Mouse (Mus musculus) cortical plate, adult 2 months (tissue): ENCODE measurements at regions not wholly inside any gene's neighbourhood (a gene's known extent, or its start where the extent isn't known, plus 50 kb on each side); places are given as distances from the start of the nearest gene placed in this dataset.

ENCODE experiments used
- CTCF ChIP-seq: fragments of 200-500 bp; IDR thresholded peaks from 2 replicates; pipeline ENCODE4 v1.5.1; 2011; ENCODE audit warnings: mild to moderate bottlenecking, control low read depth, low read length; ENCODE audit not compliant: insufficient read depth; ENCODE audit errors: extremely low read depth
- POLR2A ChIP-seq: fragments of 200-500 bp; IDR thresholded peaks from 2 replicates; pipeline ENCODE4 v1.6.1; 2011; ENCODE audit warnings: mild to moderate bottlenecking, low read length, control low read depth; ENCODE audit not compliant: insufficient read depth; ENCODE audit errors: extremely low read depth

DNA sequence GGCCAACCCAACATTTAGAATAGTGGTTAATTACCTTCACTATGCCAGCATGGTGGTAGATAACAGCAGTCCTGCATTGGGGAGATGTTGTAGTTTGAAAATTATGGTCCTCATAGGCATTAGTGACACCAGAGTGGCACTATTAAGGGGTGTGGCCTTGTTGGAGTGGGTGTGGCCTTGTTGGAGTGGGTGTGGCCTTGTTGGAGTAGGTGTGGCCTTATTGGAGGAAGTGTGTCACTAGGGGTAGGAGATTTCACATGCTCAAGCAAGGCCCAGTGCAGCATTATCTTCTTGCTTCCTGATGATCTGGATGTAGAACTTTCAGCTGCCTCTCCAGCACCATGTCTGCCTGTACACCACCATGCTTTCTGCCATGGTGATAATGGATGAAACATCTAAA is 225.3 kb upstream of the Gadl1 start:
- TF ChIP-seq CTCF (no peak), POLR2A (no peak)
